Mouse (Mus musculus) olfactory bulb, adult 2 months (tissue): ENCODE results near the gene Maip1.

Experiments used
- CTCF ChIP-seq: fragments of 200-500 bp; IDR thresholded peaks from 2 replicates; pipeline ENCODE4 v1.5.1; 2012; ENCODE audit warnings: low read depth, mild to moderate bottlenecking, low read length, moderate library complexity; ENCODE audit not compliant: insufficient read depth
- POLR2A ChIP-seq: fragments of 200-500 bp; IDR thresholded peaks from 2 replicates; pipeline ENCODE4 v1.6.1; 2012; ENCODE audit warnings: mild to moderate bottlenecking, low read depth, low read length, moderate library complexity; ENCODE audit not compliant: insufficient read depth

- no peak for TF ChIP-seq CTCF
- no peak for TF ChIP-seq POLR2A
Observed at GRCm38 (mm10) chr1:57388402-57389155, 17.5 kb upstream of the Maip1 start.
